Mouse (Mus musculus): Measurements from ENCODE around the gene Hddc2.
"Not testable (repeated sequence)": the region's sequence is repeated elsewhere in the genome, so short reads cannot be mapped to it uniquely, and the experiment has no call there.

Gene Hddc2

DNA sequence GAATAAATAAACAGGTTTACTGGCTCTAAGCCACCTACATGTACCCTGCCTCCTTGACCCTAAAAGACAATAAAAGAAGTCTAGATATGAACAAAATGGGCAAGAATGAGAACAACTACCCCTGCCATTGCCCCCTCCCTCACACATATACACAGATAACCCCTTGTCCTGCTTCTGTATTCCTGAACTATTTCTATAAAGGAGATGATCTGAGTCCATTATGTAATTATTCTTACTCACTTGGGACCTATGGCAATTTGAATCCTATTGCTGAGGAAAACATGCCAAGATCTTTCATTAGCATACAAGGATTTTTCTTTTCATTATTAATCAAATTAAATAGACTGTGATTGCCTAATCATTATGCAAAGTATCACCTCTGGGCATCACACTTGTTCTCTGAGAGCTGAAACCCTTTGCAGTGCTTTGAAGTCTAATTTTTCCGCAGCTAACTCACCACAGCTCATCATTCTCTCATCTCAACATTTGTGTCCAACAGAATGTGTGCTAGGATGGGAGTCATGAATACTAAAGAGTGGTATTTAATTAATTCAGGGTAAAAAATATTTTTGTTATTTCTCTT lies 39.8 kb downstream of the Hddc2 start:
- no peak for DNase-seq (ENCODE audit: extremely low spot score, low spot score)

DNA sequence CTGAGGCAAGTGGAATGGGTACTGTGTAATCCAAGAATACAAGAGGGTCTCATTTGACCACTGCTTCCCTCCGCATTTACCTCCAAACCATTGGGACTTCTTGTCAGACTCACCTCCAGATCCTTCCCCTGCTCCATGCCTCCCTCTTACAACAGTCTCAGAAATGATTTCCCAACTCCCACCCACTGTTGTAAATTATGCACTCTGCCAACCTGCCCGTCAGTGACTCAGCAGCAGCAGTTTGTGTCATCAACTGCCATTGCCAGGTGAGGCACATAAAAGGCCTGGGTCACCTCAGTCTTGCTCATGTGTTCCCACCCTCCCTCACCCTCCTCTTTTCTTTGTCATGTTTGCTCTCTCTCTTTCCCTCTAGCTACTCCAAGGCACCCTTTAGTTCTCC lies 41.0 kb downstream of the Hddc2 start:
- no peak for DNase-seq (ENCODE audit: extremely low spot score, low spot score)

DNA sequence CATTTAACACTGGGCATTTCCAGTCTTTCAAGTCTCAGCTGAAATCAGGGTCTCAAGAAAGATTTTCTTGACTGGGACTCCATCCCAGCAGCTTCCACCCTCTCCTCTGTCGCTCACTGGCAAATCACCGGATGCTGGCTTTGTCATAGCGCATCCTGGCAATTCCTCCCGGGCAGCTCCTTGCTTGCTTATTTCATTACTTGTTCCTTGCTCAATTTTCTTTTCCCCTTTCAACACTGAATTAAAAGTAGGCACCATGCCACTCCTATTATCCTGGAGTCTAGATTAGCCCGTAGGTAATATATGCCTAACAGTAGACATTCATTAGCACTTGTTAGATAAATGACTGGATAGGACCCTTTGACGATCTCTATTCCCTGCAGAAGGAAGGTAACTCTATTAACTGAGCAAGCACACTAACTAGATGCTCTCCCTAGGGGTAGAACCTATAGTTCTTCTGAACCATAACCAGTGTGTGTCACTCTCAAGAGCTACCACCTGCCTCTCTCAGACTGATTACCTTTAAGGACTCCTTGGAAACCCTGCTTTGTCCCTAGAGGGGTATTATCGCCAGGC lies 41.8 kb downstream of the Hddc2 start:
- no peak for DNase-seq (ENCODE audit: extremely low spot score, low spot score)

DNA sequence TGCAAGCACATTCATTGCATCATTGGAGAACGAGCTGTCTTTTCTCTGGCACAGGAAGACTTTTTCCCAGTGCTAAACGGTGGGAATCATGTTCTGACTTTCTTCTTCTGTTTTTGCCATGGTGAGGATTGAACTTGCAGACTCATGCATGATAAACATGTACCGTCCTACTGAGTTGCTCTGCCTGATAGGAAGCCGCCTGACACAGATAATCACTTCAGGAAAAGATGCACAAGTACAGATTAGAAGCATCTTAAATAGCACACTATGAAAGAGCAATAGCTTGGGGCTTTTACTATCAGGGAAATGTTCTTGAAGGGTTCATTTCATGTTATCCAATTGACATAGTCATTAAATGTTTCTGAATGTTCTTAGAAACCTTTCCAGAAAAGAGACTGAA lies 46.6 kb downstream of the Hddc2 start:
- DNase-seq (ENCODE audit: extremely low spot score, low spot score), result no peak

DNA sequence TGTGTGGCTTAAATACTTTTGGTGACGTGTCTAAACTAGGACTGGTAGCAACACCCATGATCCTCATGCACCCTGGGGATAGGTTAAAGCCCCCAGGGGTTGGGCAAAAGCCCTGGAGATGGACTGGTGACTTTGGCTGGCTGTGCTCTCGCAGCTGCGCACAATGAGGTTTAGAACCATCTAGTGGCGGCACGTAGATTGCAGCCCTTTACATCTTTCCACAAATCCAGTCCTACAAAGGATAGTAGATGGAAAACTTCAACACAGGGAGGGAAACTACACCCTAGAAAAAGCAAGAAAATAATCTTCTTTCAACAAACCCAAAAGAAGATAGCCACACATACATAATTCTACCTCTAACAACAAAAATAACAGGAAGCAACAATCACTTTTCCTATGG lies 57.0 kb downstream of the Hddc2 start:
- not testable (repeated sequence) for DNase-seq (ENCODE audit: extremely low spot score, low spot score)

Measured in neural tube, embryonic 10.5 days (tissue).